Mouse (Mus musculus) adrenal gland, postnatal 36 days (tissue): ENCODE measurements around the gene Trim80. TPM values are rescaled to one million over a fixed set of nuclear protein-coding genes. Genes with fewer than 3 reads are reported as not detected.
"Not testable (repeated sequence)": the region's sequence is repeated elsewhere in the genome, so short reads cannot be mapped to it uniquely, and the experiment has no call there.

Experiments used
- DNase-seq, 2 experiments: peaks; one replicate each; pipeline ENCODE4 v3.0.0; 2021; ENCODE audit warnings: mixed read lengths in 1 of 2
- total RNA-seq, 2 experiments: library from RNA; stranded (reverse); gene quantifications; 2 replicates each; pipeline ENCODE4 v1.2.3; 2021

Gene Trim80
- total RNA-seq, 2 experiments from 2014 or later: 0.17 TPM; not detected in 1

- no peak for DNase-seq
Measured at GRCm38 (mm10) chr11:115429307-115429706, 11.0 kb upstream of the Trim80 start.

GRCm38 (mm10) chr11:115430561-115430960 is 9.8 kb upstream of the Trim80 start:
- no peak for DNase-seq

GRCm38 (mm10) chr11:115432814-115433213 is 7.5 kb upstream of the Trim80 start:
- DNase-seq: no peak

- no peak for DNase-seq
Measured at GRCm38 (mm10) chr11:115433342-115433741, 7.0 kb upstream of the Trim80 start.

- no peak for DNase-seq
Measured at GRCm38 (mm10) chr11:115435596-115436337, 4.6 kb upstream of the Trim80 start.

GRCm38 (mm10) chr11:115437571-115438122 is 2.7 kb upstream of the Trim80 start:
- DNase-seq: no peak

GRCm38 (mm10) chr11:115439326-115439725 is 1.0 kb upstream of the Trim80 start:
- peak in 1 of 2 experiments; percentile 29 for DNase-seq

GRCm38 (mm10) chr11:115441417-115441816 is 1.1 kb downstream of the Trim80 start:
- no peak for DNase-seq

- peak; percentile 73 to 74 for DNase-seq
Measured at GRCm38 (mm10) chr11:115446906-115447305, 6.6 kb downstream of the Trim80 start.

- no peak for DNase-seq
Measured at GRCm38 (mm10) chr11:115447321-115447885, 7.1 kb downstream of the Trim80 start.

GRCm38 (mm10) chr11:115448075-115448474 is 7.7 kb downstream of the Trim80 start:
- no peak for DNase-seq

- no peak for DNase-seq
Measured at GRCm38 (mm10) chr11:115448998-115449397, 8.7 kb downstream of the Trim80 start.

GRCm38 (mm10) chr11:115450176-115450575 is 9.8 kb downstream of the Trim80 start:
- peak; percentile 47 for DNase-seq

- DNase-seq: no peak
Measured at GRCm38 (mm10) chr11:115451781-115452241, 11.5 kb downstream of the Trim80 start.

GRCm38 (mm10) chr11:115452281-115452860 is 12.0 kb downstream of the Trim80 start:
- DNase-seq: no peak

GRCm38 (mm10) chr11:115453306-115453705 is 13.0 kb downstream of the Trim80 start:
- DNase-seq: no peak

GRCm38 (mm10) chr11:115454822-115455221 is 14.5 kb downstream of the Trim80 start:
- DNase-seq: not testable (repeated sequence)

- no peak for DNase-seq
Measured at GRCm38 (mm10) chr11:115455619-115456018, 15.3 kb downstream of the Trim80 start.

- DNase-seq: no peak
Measured at GRCm38 (mm10) chr11:115456182-115456581, 15.8 kb downstream of the Trim80 start.

- peak in 1 of 2 experiments; percentile 67 for DNase-seq
Measured at GRCm38 (mm10) chr11:115457405-115457804, 17.1 kb downstream of the Trim80 start.

GRCm38 (mm10) chr11:115460976-115461375 is 20.6 kb downstream of the Trim80 start:
- no peak for DNase-seq

- DNase-seq: no peak
Measured at GRCm38 (mm10) chr11:115461846-115462242, 21.5 kb downstream of the Trim80 start.
